Mouse (Mus musculus) liver, embryonic 13.5 days (tissue): ENCODE measurements at regions not wholly inside any gene's neighbourhood (a gene's known extent, or its start where the extent isn't known, plus 50 kb on each side); places are given as distances from the start of the nearest gene placed in this dataset.

Experiments used
- ATAC-seq: fragments of 200-750 bp; cut with Nextera tagmentation; 2 replicates; pipeline ENCODE4 v1.8.0; 2017; ENCODE audit warnings: low read depth, mild to moderate bottlenecking, moderate number of reproducible peaks, moderate library complexity
- DNase-seq: peaks from one replicate; pipeline ENCODE4 v3.0.0; 2022
- H3K27ac ChIP-seq: fragments of 300-500 bp; sonication (generic); 2 replicates; pipeline ENCODE4 v1.5.1; 2015; ENCODE audit warnings: moderate library complexity, mild to moderate bottlenecking, inconsistent platforms
- H3K27me3 ChIP-seq: fragments of 300-500 bp; sonication (generic); 2 replicates; pipeline ENCODE4 v1.6.1; 2015; ENCODE audit warnings: mild to moderate bottlenecking, inconsistent platforms
- H3K36me3 ChIP-seq: fragments of 300-500 bp; sonication (generic); 2 replicates; pipeline ENCODE4 v1.6.1; 2015; ENCODE audit warnings: mild to moderate bottlenecking, inconsistent platforms
- H3K4me1 ChIP-seq: fragments of 300-500 bp; sonication (generic); replicated peaks from 2 replicates; pipeline ENCODE4 v1.6.1; 2015; ENCODE audit warnings: inconsistent platforms
- H3K4me2 ChIP-seq: fragments of 300-500 bp; sonication (generic); 2 replicates; pipeline ENCODE4 v1.6.1; 2015; ENCODE audit warnings: inconsistent platforms, mild to moderate bottlenecking, moderate library complexity
- H3K4me3 ChIP-seq: fragments of 300-500 bp; sonication (generic); replicated peaks from 2 replicates; pipeline ENCODE4 v1.5.1; 2015; ENCODE audit warnings: mild to moderate bottlenecking, inconsistent platforms
- H3K9ac ChIP-seq: fragments of 300-500 bp; sonication (generic); 2 replicates; pipeline ENCODE4 v1.6.1; 2015; ENCODE audit warnings: mild to moderate bottlenecking, inconsistent platforms
- H3K9me3 ChIP-seq: fragments of 300-500 bp; sonication (generic); replicated peaks from 2 replicates; pipeline ENCODE4 v1.6.1; 2016; ENCODE audit warnings: inconsistent platforms
- WGBS: fragments of 180-500 bp; shearing (Covaris S2); methylation state at CpG from one replicate; pipeline ENCODE4 v1.1.7; 2015; ENCODE audit not compliant: insufficient replicate concordance; 5-methylcytosine and 5-hydroxymethylcytosine counted together

DNA sequence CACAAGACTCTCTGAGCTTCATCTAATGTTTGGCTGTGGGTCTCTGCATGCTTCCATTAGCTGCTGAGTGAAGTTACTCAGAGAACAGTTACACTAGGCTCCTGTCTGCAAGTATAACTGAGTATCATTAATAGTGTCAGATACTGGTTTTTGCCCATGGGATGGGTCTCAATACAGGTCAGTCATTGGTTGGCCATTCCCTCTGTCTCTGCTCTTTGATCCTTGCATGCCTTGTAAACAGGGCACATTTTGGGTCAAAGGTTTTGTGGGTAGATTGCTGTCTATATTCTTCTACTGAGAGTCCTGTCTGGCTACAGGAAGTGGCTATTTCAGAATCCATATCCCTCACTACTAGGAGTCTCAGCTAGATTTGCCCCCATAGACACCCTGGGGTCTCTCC is 2864.7 kb upstream of the Lrrc6 start:
- no peak for ATAC-seq

GRCm38 (mm10) chr15:69350053-69350739 is 2849.5 kb upstream of the Lrrc6 start:
- Histone ChIP-seq H3K36me3 (no peaks in the 10 kb centered on the region), H3K4me2 (no peak overlapping the region), H3K27ac (no peak overlapping the region), H3K27me3 (no peaks in the 10 kb centered on the region), H3K4me1 (no peaks in the 10 kb centered on the region), H3K9ac (no peak overlapping the region), H3K4me3 (no peak overlapping the region), H3K9me3 (no peaks in the 10 kb centered on the region)
- DNase-seq, result no peak
- WGBS, result 65% methylated on average over 7 of the region's 7 CpGs
- ATAC-seq, result no peak

More for the DNA sequence above, 2864.7 kb upstream of the Lrrc6 start:
- H3K27ac ChIP-seq, result no peak overlapping the region
- H3K4me3 ChIP-seq, result no peak overlapping the region
- H3K9me3 ChIP-seq, result no peaks in the 10 kb centered on the region
- no peak overlapping the region for H3K9ac ChIP-seq
- H3K4me1 ChIP-seq, result no peaks in the 10 kb centered on the region
- no peaks in the 10 kb centered on the region for H3K36me3 ChIP-seq
- DNase-seq, result no peak
- H3K27me3 ChIP-seq, result no peaks in the 10 kb centered on the region
- H3K4me2 ChIP-seq, result no peak overlapping the region

DNA sequence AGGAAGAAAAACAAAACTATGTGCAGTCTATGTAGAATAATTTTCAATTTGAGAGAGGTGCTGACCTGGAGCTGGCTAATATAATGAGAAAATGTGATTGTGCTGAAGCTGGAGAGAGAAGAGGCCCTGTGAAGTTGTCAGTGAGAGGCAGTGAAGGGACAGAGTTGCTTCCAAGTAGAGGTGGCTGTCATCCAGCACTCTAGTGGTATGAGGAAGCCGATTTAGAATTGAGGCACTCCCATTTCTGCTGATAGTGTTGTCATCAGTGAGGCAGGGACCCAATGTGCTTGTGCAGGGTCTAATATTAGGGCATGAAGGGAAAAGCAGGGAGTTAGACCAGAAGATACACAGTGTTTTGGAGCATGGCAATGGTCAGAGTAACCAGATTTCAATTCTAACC is 2845.4 kb upstream of the Lrrc6 start:
- Histone ChIP-seq H3K36me3 (no peaks in the 10 kb centered on the region), H3K4me2 (no peak overlapping the region), H3K9ac (no peak overlapping the region), H3K27me3 (no peaks in the 10 kb centered on the region), H3K27ac (no peak overlapping the region), H3K4me3 (no peak overlapping the region), H3K9me3 (no peaks in the 10 kb centered on the region), H3K4me1 (no peaks in the 10 kb centered on the region)
- DNase-seq, result no peak
- WGBS, result 68% methylated on average over 1 of the region's 1 CpGs
- ATAC-seq, result no peak

DNA sequence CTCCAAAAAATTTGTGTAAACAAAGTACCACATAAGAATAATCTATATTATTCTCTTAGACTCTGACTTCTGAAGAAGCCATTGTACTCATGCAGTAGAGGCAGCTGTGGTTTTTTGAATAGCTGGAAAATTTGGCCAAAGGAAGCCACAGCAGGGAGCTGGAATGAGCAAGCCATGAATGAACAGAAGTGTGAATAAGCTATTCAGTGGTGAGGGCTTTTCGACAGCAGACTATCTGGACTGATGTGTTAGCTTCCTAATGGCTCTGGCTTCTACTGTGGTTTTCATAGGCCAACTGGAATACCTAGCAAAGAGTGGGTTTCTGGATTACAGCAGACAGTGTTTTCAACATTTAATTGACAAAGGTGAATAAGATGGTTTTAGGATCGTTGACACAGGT is 2842.0 kb upstream of the Lrrc6 start:
- ATAC-seq (no peak), DNase-seq (no peak)
- Histone ChIP-seq H3K27me3 (no peaks in the 10 kb centered on the region), H3K9me3 (no peaks in the 10 kb centered on the region), H3K4me2 (no peak overlapping the region), H3K27ac (no peak overlapping the region), H3K9ac (no peak overlapping the region), H3K4me3 (no peak overlapping the region), H3K36me3 (no peaks in the 10 kb centered on the region), H3K4me1 (no peaks in the 10 kb centered on the region)
- WGBS, result 48% methylated on average over 2 of the region's 2 CpGs

- Histone ChIP-seq H3K4me2 (no peak overlapping the region), H3K27ac (no peak overlapping the region)
- DNase-seq, result no peak
These were observed 2835.8 kb upstream of the Lrrc6 start for GRCm38 (mm10) chr15:69336491-69336890.

GRCm38 (mm10) chr15:69326537-69326936 is 2825.8 kb upstream of the Lrrc6 start:
- Histone ChIP-seq H3K4me1 (no peaks in the 10 kb centered on the region), H3K4me2 (no peak overlapping the region), H3K9me3 (no peaks in the 10 kb centered on the region), H3K27me3 (no peaks in the 10 kb centered on the region), H3K27ac (no peak overlapping the region), H3K4me3 (no peak overlapping the region), H3K9ac (no peak overlapping the region), H3K36me3 (no peaks in the 10 kb centered on the region)
- DNase-seq (no peak), ATAC-seq (no peak)

More at GRCm38 (mm10) chr15:69336491-69336890, 2835.8 kb upstream of the Lrrc6 start:
- ATAC-seq, result no peak
- H3K4me3 ChIP-seq, result no peak overlapping the region
- no peaks in the 10 kb centered on the region for H3K27me3 ChIP-seq
- H3K9me3 ChIP-seq, result no peaks in the 10 kb centered on the region
- no peaks in the 10 kb centered on the region for H3K4me1 ChIP-seq
- 65% methylated on average over 2 of the region's 2 CpGs for WGBS
- no peak overlapping the region for H3K9ac ChIP-seq
- H3K36me3 ChIP-seq, result no peaks in the 10 kb centered on the region

DNA sequence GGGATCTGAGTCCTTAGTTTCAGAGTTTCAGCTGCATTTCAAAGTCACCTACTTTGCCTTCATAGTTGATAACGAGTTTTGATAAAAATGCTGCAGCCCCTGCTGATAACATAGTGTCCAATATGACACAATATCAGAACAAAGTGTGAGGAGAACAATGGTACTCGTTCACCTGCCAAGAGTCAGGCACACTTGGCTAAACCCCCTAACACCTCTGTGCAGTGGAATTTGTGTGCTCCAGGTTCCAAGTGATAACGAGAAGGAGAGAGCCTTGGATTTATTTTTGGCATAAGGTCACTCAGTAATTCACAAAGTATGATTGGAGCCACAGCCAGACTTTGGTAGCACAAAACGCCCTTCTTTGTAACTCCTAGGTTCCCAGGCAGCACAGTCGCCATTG is 2802.4 kb upstream of the Lrrc6 start:
- ATAC-seq (no peak), DNase-seq (no peak)
- no peaks in the 10 kb centered on the region for H3K36me3 ChIP-seq
- no peaks in the 10 kb centered on the region for H3K4me1 ChIP-seq
- H3K27me3 ChIP-seq, result no peaks in the 10 kb centered on the region
- H3K27ac ChIP-seq, result no peak overlapping the region
- no peak overlapping the region for H3K4me2 ChIP-seq
- H3K9me3 ChIP-seq, result no peaks in the 10 kb centered on the region
- no peak overlapping the region for H3K9ac ChIP-seq
- no peak overlapping the region for H3K4me3 ChIP-seq
- WGBS, result 46% methylated on average over 5 of the region's 5 CpGs

DNA sequence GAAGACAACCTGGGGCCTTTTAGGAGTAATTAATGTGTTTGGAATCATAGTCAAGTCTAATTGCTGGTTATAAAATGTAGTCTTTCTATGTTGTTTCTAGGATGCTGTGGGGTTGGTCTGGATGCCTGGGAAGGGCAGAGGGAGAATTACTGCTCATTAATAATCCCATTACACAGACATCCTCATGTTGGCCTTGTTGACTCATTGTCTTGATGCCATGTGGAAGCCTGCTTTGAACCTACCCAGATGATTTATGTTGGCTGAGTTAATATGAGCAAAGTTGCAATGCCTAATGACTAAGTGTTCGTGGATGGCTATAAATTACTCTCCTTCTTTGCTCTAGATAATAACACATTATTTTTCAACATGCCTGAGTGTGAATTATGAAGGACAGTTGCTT is 2790.6 kb upstream of the Lrrc6 start:
- Histone ChIP-seq H3K9ac (no peak overlapping the region), H3K4me1 (no peaks in the 10 kb centered on the region)
- DNase-seq, result no peak

DNA sequence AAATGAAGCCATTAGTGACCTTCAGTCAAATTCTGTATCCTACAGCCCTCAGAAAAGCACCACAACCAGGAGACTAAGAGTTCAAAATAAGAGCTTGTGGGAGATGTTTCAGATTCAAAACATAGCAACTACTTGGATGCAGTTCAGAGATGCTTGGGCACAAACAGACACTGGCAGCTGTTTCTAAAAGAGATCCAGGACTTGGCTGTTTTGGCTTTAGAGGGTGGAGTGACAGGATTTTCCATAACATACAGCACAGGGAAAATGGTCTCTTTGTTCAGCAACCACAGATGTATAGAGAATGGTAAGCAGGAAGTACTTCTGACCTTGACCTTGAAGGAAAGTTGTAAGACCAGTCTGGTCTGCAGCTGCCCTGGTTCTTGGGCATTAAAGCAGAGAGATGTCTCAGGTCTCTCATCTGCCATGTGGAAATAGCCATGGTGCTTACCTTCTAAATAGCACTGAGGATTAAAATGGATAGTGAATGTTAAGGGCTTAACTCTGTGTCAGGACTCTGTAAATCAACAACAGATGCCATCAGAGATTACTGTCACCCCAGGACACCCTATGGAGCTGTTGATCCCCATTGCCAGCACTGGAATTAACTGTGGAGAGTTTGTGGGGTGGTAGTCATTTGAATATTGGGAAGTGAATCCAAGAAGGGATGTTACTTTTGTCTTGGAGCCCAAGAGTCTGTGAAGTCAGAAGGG is 2775.0 kb upstream of the Lrrc6 start:
- no peaks in the 10 kb centered on the region for H3K36me3 ChIP-seq
- DNase-seq, result no peak
- no peaks in the 10 kb centered on the region for H3K27me3 ChIP-seq
- no peak overlapping the region for H3K27ac ChIP-seq
- no peak for ATAC-seq
- no peaks in the 10 kb centered on the region for H3K9me3 ChIP-seq
- no peak overlapping the region for H3K9ac ChIP-seq
- H3K4me1 ChIP-seq, result no peaks in the 10 kb centered on the region
- H3K4me2 ChIP-seq, result no peak overlapping the region
- H3K4me3 ChIP-seq, result no peak overlapping the region

More for the DNA sequence above, 2790.6 kb upstream of the Lrrc6 start:
- no peaks in the 10 kb centered on the region for H3K36me3 ChIP-seq
- no peak for ATAC-seq
- H3K4me2 ChIP-seq, result no peak overlapping the region
- 38% methylated on average over 1 of the region's 1 CpGs for WGBS
- no peak overlapping the region for H3K27ac ChIP-seq
- no peak overlapping the region for H3K4me3 ChIP-seq
- H3K9me3 ChIP-seq, result no peaks in the 10 kb centered on the region
- no peaks in the 10 kb centered on the region for H3K27me3 ChIP-seq

- 55% methylated on average over 8 of the region's 8 CpGs for WGBS
- no peak overlapping the region for H3K9ac ChIP-seq
- H3K4me2 ChIP-seq, result no peak overlapping the region
- no peak for ATAC-seq
- H3K27ac ChIP-seq, result no peak overlapping the region
- no peaks in the 10 kb centered on the region for H3K4me1 ChIP-seq
- no peaks in the 10 kb centered on the region for H3K27me3 ChIP-seq
- H3K4me3 ChIP-seq, result no peak overlapping the region
- H3K9me3 ChIP-seq, result no peaks in the 10 kb centered on the region
- DNase-seq, result no peak
- no peaks in the 10 kb centered on the region for H3K36me3 ChIP-seq
These were observed 2773.6 kb upstream of the Lrrc6 start for GRCm38 (mm10) chr15:69274225-69274766.

DNA sequence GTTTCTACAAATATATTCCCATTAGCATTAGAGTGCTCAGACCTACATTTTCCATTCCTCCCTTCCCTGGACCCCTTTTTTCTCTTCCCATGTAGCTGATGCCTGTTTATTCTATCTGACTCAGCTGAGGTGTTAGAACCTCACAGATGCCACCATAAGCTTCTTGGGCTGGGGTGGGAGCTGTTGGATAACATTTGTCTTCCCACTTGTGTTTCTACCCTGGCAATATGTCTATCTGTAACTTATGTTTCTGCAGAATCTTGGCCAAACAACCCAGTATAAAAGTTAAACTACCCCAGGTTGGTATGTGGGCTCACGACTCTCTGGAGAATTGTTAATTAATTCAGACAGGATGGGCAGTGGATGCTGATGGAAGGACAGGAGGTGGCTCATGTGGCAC is 2772.8 kb upstream of the Lrrc6 start:
- 48% methylated on average over 1 of the region's 1 CpGs for WGBS
- Histone ChIP-seq H3K4me3 (no peak overlapping the region), H3K9me3 (no peaks in the 10 kb centered on the region), H3K27me3 (no peaks in the 10 kb centered on the region), H3K27ac (no peak overlapping the region), H3K9ac (no peak overlapping the region), H3K4me1 (no peaks in the 10 kb centered on the region), H3K36me3 (no peaks in the 10 kb centered on the region), H3K4me2 (no peak overlapping the region)
- DNase-seq, result no peak
- ATAC-seq, result no peak

GRCm38 (mm10) chr15:69261940-69262339 is 2761.2 kb upstream of the Lrrc6 start:
- Histone ChIP-seq H3K9me3 (no peaks in the 10 kb centered on the region), H3K27ac (no peak overlapping the region), H3K36me3 (no peaks in the 10 kb centered on the region), H3K9ac (no peak overlapping the region), H3K4me1 (no peaks in the 10 kb centered on the region), H3K4me3 (no peak overlapping the region), H3K27me3 (no peaks in the 10 kb centered on the region), H3K4me2 (no peak overlapping the region)
- no peak for ATAC-seq
- WGBS, result 78% methylated on average over 1 of the region's 1 CpGs
- no peak for DNase-seq
